Mouse (Mus musculus) heart, embryonic 16.5 days (tissue): ENCODE measurements around the gene Nanp. TPM values are rescaled to one million over a fixed set of nuclear protein-coding genes. Genes with fewer than 3 reads are reported as not detected.

ENCODE experiments used
- ATAC-seq: fragments of 200-750 bp; cut with Nextera tagmentation; replicated peaks from 2 replicates; pipeline ENCODE4 v1.8.0; 2017; ENCODE audit warnings: moderate number of reproducible peaks; ENCODE audit not compliant: insufficient read depth, low FRiP score; ENCODE audit errors: extremely low read depth
- H3K27ac ChIP-seq: fragments of 300-500 bp; sonication (generic); 2 replicates; pipeline ENCODE4 v1.5.1; 2014; ENCODE audit warnings: mild to moderate bottlenecking, low read length, control low read depth, moderate library complexity
- H3K27me3 ChIP-seq: fragments of 300-500 bp; sonication (generic); 2 replicates; pipeline ENCODE4 v1.6.1; 2014; ENCODE audit warnings: low read length, mixed read lengths; ENCODE audit not compliant: control insufficient read depth, insufficient read depth
- H3K36me3 ChIP-seq: fragments of 300-500 bp; sonication (generic); 2 replicates; pipeline ENCODE4 v1.6.1; 2014; ENCODE audit not compliant: control insufficient read depth, insufficient read depth
- H3K4me1 ChIP-seq: fragments of 300-500 bp; sonication (generic); 2 replicates; pipeline ENCODE4 v1.6.1; 2014; ENCODE audit warnings: low read length, mixed read lengths; ENCODE audit not compliant: control insufficient read depth, insufficient read depth
- H3K4me2 ChIP-seq: fragments of 300-500 bp; sonication (generic); 2 replicates; pipeline ENCODE4 v1.6.1; 2014; ENCODE audit warnings: low read depth, mild to moderate bottlenecking, control low read depth, low read length
- H3K4me3 ChIP-seq: fragments of 300-500 bp; sonication (generic); 2 replicates; pipeline ENCODE4 v1.5.1; 2014; ENCODE audit warnings: mild to moderate bottlenecking, control low read depth, low read length
- H3K9ac ChIP-seq: fragments of 300-500 bp; sonication (generic); 2 replicates; pipeline ENCODE4 v1.6.1; 2014; ENCODE audit warnings: low read length, control low read depth
- H3K9me3 ChIP-seq: fragments of 300-500 bp; sonication (generic); replicated peaks from 2 replicates; pipeline ENCODE4 v1.6.1; 2016; ENCODE audit warnings: low read length; ENCODE audit not compliant: control insufficient read depth
- WGBS: fragments of 180-500 bp; shearing (Covaris S2); extraction: QIAGEN DNeasy Blood & Tissue Kit; methylation state at CpG from one replicate; pipeline ENCODE4 v1.1.7; 2014; 5-methylcytosine and 5-hydroxymethylcytosine counted together
- polyA plus RNA-seq: library from polyadenylated mRNA; unstranded; fragments of >200 nt; fragmentation: Nextera tagmentation; extraction: Ambion mirVana; gene quantifications from 2 replicates; pipeline ENCODE4 v1.2.1, GENCODE M21; 2015

The Nanp gene
- polyA plus RNA-seq, 1 experiment from 2014 or later: 22.0 TPM

- ATAC-seq: no peak
- no peaks in the 10 kb centered on the region for H3K9me3 ChIP-seq
Observed at GRCm38 (mm10) chr2:150982051-150982450, 57.1 kb downstream of the Nanp start.

DNA sequence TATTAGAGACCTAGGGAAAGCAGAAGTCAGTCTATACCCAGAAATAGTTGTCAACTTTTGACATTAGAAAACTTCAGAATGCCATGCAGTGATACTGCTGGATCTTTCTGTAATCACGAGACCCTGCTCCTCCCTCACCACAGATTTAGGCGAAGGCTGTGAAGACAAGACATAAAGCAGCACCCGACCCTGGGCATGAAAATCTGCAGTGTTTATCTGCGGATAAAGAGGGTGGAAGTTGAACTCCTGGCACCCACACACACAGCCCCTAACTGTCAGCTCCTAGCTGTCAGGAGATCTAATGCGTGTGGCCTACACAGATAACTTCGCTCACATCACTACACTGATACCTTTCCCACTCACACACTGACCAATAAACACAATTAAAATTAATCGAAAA, 57.7 kb downstream of the Nanp start:
- Histone ChIP-seq H3K9ac (no peak overlapping the region), H3K36me3 (no peaks in the 10 kb centered on the region), H3K4me2 (no peak overlapping the region), H3K4me3 (no peak overlapping the region), H3K27ac (no peak overlapping the region), H3K4me1 (peaks cover 2% of the 10 kb centered on the region; the same call in 1 of the 2 replicates), H3K9me3 (no peaks in the 10 kb centered on the region), H3K27me3 (no peaks in the 10 kb centered on the region)
- 41% methylated on average over 7 of the region's 7 CpGs for WGBS
- ATAC-seq: no peak

More at GRCm38 (mm10) chr2:150982051-150982450, 57.1 kb downstream of the Nanp start:
- Histone ChIP-seq H3K4me2 (no peak overlapping the region), H3K36me3 (no peaks in the 10 kb centered on the region), H3K27ac (no peak overlapping the region), H3K4me3 (no peak overlapping the region), H3K4me1 (peaks cover 2% of the 10 kb centered on the region; the same call in 1 of the 2 replicates), H3K9ac (no peak overlapping the region), H3K27me3 (no peaks in the 10 kb centered on the region)

DNA sequence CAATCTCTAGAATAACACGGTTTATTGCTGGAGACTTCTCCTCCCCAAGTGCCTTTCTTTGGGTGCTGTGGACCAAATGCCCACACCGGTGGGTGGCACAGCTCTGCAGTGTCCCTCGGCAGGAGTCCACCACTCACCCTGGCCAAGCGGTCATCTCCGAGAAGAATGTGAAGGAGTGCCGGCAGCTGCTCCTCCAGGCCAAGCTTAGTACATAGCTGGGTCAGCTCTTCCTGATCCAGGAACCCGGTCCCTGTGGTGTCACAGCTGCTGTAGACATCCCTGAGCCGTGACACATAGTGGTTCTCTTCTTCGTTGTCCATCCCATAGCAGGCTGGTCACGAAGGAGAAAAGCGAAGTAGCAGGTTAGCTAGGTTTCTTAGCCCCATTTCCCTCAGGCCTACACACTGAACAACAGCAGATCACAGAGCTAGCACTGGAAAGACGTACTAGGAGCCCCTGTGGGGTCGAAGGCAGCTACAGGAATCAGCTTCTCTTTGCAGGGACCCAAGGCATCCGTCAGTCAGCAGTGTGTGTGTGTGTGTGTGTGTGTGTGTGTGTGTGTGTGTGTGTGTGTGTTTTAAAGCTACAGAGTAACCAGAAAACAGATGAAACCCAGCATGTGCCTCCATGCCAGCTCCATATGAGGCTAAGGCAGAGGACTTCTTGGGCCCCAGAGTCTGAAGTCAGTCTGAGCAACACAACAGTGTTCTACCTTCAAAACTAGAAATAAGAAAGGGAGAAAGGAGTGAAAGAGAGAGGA, 59.2 kb downstream of the Nanp start:
- ATAC-seq: no peak
- WGBS: 86% methylated on average over 14 of the region's 14 CpGs
- Histone ChIP-seq H3K36me3 (no peaks in the 10 kb centered on the region), H3K27me3 (no peaks in the 10 kb centered on the region), H3K9me3 (no peaks in the 10 kb centered on the region), H3K4me3 (no peak overlapping the region), H3K4me2 (no peak overlapping the region), H3K4me1 (peaks cover 2% of the 10 kb centered on the region; the same call in 1 of the 2 replicates), H3K27ac (no peak overlapping the region), H3K9ac (no peak overlapping the region)

Other genes starting within 250 kb of the Nanp start
- gene Abhd12, start 134.7 kb downstream of the Nanp start, polyA plus RNA-seq: 41.5 and 43.2 TPM in 2 replicates
- gene Gins1, start 134.0 kb downstream of the Nanp start, polyA plus RNA-seq: 25.0 and 27.0 TPM in 2 replicates
- 3.2 TPM in 2 replicates for gene Ninl, start within 50 bp of the Nanp start, polyA plus RNA-seq
- gene Gm14151, start 53.0 kb upstream of the Nanp start, polyA plus RNA-seq: not detected in 2 replicates
- not detected in 2 replicates for gene Gm14147, start 58.8 kb upstream of the Nanp start, polyA plus RNA-seq